Mouse (Mus musculus) hindbrain, embryonic 11.5 days (tissue): ENCODE data around the gene B4galt1. TPM values are rescaled to one million over a fixed set of nuclear protein-coding genes. Genes with fewer than 3 reads are reported as not detected.

ENCODE experiments used
- ATAC-seq: fragments of 200-750 bp; cut with Nextera tagmentation; 2 replicates; pipeline ENCODE4 v1.8.0; 2017; ENCODE audit warnings: mild to moderate bottlenecking, moderate TSS enrichment, moderate library complexity; ENCODE audit not compliant: low FRiP score
- DNase-seq: peaks from one replicate; pipeline ENCODE4 v3.0.0-alpha.2; 2015; ENCODE audit warnings: low spot score
- H3K27ac ChIP-seq: fragments of 300-500 bp; sonication (generic); 2 replicates; pipeline ENCODE4 v1.5.1; 2014; ENCODE audit warnings: mild to moderate bottlenecking, low read depth, low read length
- H3K27me3 ChIP-seq: fragments of 300-500 bp; sonication (generic); 2 replicates; pipeline ENCODE4 v1.6.1; 2014; ENCODE audit warnings: mild to moderate bottlenecking, low read length, moderate library complexity, mixed read lengths; ENCODE audit not compliant: control insufficient read depth, insufficient read depth
- H3K36me3 ChIP-seq: fragments of 300-500 bp; sonication (generic); 2 replicates; pipeline ENCODE4 v1.6.1; 2014; ENCODE audit warnings: mild to moderate bottlenecking, low read length, moderate library complexity, mixed read lengths; ENCODE audit not compliant: control insufficient read depth, insufficient read depth
- H3K4me1 ChIP-seq: fragments of 300-500 bp; sonication (generic); replicated peaks from 2 replicates; pipeline ENCODE4 v1.6.1; 2014; ENCODE audit warnings: low read length, mixed read lengths; ENCODE audit not compliant: control insufficient read depth, insufficient read depth
- H3K4me2 ChIP-seq: fragments of 300-500 bp; sonication (generic); replicated peaks from 2 replicates; pipeline ENCODE4 v1.6.1; 2014; ENCODE audit warnings: mild to moderate bottlenecking, low read depth, low read length
- H3K4me3 ChIP-seq: fragments of 300-500 bp; sonication (generic); 2 replicates; pipeline ENCODE4 v1.5.1; 2014; ENCODE audit warnings: low read depth, low read length
- H3K9ac ChIP-seq: fragments of 300-500 bp; sonication (generic); 2 replicates; pipeline ENCODE4 v1.6.1; 2014; ENCODE audit warnings: low read depth, low read length
- H3K9me3 ChIP-seq: fragments of 300-500 bp; sonication (generic); 2 replicates; pipeline ENCODE4 v1.6.1; 2016; ENCODE audit warnings: low read length; ENCODE audit not compliant: control insufficient read depth
- WGBS: fragments of 180-500 bp; shearing (Covaris S2); extraction: QIAGEN DNeasy Blood & Tissue Kit; methylation state at CpG from one replicate; pipeline ENCODE4 v1.1.7; 2014; 5-methylcytosine and 5-hydroxymethylcytosine counted together
- polyA plus RNA-seq: library from polyadenylated mRNA; unstranded; fragments of >200 nt; fragmentation: Nextera tagmentation; extraction: Ambion mirVana; gene quantifications from 2 replicates; pipeline ENCODE4 v1.2.1, GENCODE M21; 2014

B4galt1 gene
- polyA plus RNA-seq, 1 experiment from 2014 or later, result 16.2 TPM

- no peak overlapping the region for H3K4me2 ChIP-seq
- DNase-seq (no peak), ATAC-seq (no peak)
- no peaks in the 10 kb centered on the region for H3K27me3 ChIP-seq
- no peak overlapping the region for H3K27ac ChIP-seq
- WGBS, result 92% methylated on average over 12 of the region's 12 CpGs
- no peaks in the 10 kb centered on the region for H3K9me3 ChIP-seq
- no peak overlapping the region for H3K4me3 ChIP-seq
- no peaks in the 10 kb centered on the region for H3K36me3 ChIP-seq
- no peaks in the 10 kb centered on the region for H3K4me1 ChIP-seq
- no peak overlapping the region for H3K9ac ChIP-seq
Measured at GRCm38 (mm10) chr4:40839251-40839650, 14.6 kb downstream of the B4galt1 start.

- ATAC-seq (no peak), DNase-seq (no peak)
- Histone ChIP-seq H3K27me3 (no peaks in the 10 kb centered on the region), H3K36me3 (no peaks in the 10 kb centered on the region), H3K27ac (no peak overlapping the region), H3K9ac (no peak overlapping the region), H3K4me1 (no peaks in the 10 kb centered on the region), H3K9me3 (no peaks in the 10 kb centered on the region), H3K4me2 (no peak overlapping the region), H3K4me3 (no peak overlapping the region)
- 83% methylated on average over 10 of the region's 10 CpGs for WGBS
Measured at GRCm38 (mm10) chr4:40837451-40838285, 16.1 kb downstream of the B4galt1 start.

GRCm38 (mm10) chr4:40837008-40837407, 16.8 kb downstream of the B4galt1 start:
- H3K27me3 ChIP-seq, result no peaks in the 10 kb centered on the region
- ATAC-seq, result no peak
- WGBS, result 85% methylated on average over 3 of the region's 3 CpGs
- DNase-seq, result no peak
- H3K4me1 ChIP-seq, result no peaks in the 10 kb centered on the region
- no peaks in the 10 kb centered on the region for H3K9me3 ChIP-seq
- no peak overlapping the region for H3K27ac ChIP-seq
- no peaks in the 10 kb centered on the region for H3K36me3 ChIP-seq
- H3K4me2 ChIP-seq, result no peak overlapping the region
- no peak overlapping the region for H3K4me3 ChIP-seq
- H3K9ac ChIP-seq, result no peak overlapping the region

GRCm38 (mm10) chr4:40834872-40835271, 18.9 kb downstream of the B4galt1 start:
- Histone ChIP-seq H3K4me3 (no peak overlapping the region), H3K4me2 (no peak overlapping the region), H3K27ac (no peak overlapping the region), H3K36me3 (no peaks in the 10 kb centered on the region), H3K9ac (no peak overlapping the region), H3K9me3 (no peaks in the 10 kb centered on the region), H3K4me1 (no peaks in the 10 kb centered on the region), H3K27me3 (no peaks in the 10 kb centered on the region)
- no peak for DNase-seq
- ATAC-seq, result no peak
- WGBS, result 91% methylated on average over 5 of the region's 5 CpGs

GRCm38 (mm10) chr4:40834232-40834786, 19.5 kb downstream of the B4galt1 start:
- no peak overlapping the region for H3K27ac ChIP-seq
- WGBS, result 95% methylated on average over 4 of the region's 4 CpGs

GRCm38 (mm10) chr4:40833381-40834231, 20.2 kb downstream of the B4galt1 start:
- ATAC-seq (no peak), DNase-seq (no peak)
- Histone ChIP-seq H3K27ac (no peak overlapping the region), H3K9me3 (no peaks in the 10 kb centered on the region), H3K36me3 (no peaks in the 10 kb centered on the region), H3K27me3 (no peaks in the 10 kb centered on the region), H3K4me3 (no peak overlapping the region), H3K4me2 (no peak overlapping the region), H3K9ac (no peak overlapping the region), H3K4me1 (no peaks in the 10 kb centered on the region)
- 92% methylated on average over 9 of the region's 9 CpGs for WGBS

More at GRCm38 (mm10) chr4:40834232-40834786, 19.5 kb downstream of the B4galt1 start:
- Histone ChIP-seq H3K36me3 (no peaks in the 10 kb centered on the region), H3K27me3 (no peaks in the 10 kb centered on the region), H3K9ac (no peak overlapping the region), H3K4me2 (no peak overlapping the region), H3K9me3 (no peaks in the 10 kb centered on the region), H3K4me1 (no peaks in the 10 kb centered on the region), H3K4me3 (no peak overlapping the region)
- no peak for DNase-seq
- ATAC-seq, result no peak

- 83% methylated on average over 5 of the region's 5 CpGs for WGBS
- ATAC-seq, result no peak
- no peak for DNase-seq
- no peak overlapping the region for H3K27ac ChIP-seq
- no peak overlapping the region for H3K4me2 ChIP-seq
- no peaks in the 10 kb centered on the region for H3K36me3 ChIP-seq
- H3K9ac ChIP-seq, result no peak overlapping the region
- no peaks in the 10 kb centered on the region for H3K27me3 ChIP-seq
- no peak overlapping the region for H3K4me3 ChIP-seq
- H3K9me3 ChIP-seq, result no peaks in the 10 kb centered on the region
- H3K4me1 ChIP-seq, result no peaks in the 10 kb centered on the region
Measured at GRCm38 (mm10) chr4:40830530-40830929, 23.3 kb downstream of the B4galt1 start.

GRCm38 (mm10) chr4:40829654-40830400, 24.0 kb downstream of the B4galt1 start:
- no peak for ATAC-seq
- 84% methylated on average over 13 of the region's 13 CpGs for WGBS
- Histone ChIP-seq H3K4me2 (no peak overlapping the region), H3K4me1 (no peaks in the 10 kb centered on the region), H3K4me3 (no peak overlapping the region), H3K9me3 (no peaks in the 10 kb centered on the region), H3K9ac (no peak overlapping the region), H3K27me3 (no peaks in the 10 kb centered on the region), H3K36me3 (no peaks in the 10 kb centered on the region), H3K27ac (no peak overlapping the region)
- no peak for DNase-seq
